Mouse (Mus musculus): ENCODE measurements around the gene Akap13.

DNA sequence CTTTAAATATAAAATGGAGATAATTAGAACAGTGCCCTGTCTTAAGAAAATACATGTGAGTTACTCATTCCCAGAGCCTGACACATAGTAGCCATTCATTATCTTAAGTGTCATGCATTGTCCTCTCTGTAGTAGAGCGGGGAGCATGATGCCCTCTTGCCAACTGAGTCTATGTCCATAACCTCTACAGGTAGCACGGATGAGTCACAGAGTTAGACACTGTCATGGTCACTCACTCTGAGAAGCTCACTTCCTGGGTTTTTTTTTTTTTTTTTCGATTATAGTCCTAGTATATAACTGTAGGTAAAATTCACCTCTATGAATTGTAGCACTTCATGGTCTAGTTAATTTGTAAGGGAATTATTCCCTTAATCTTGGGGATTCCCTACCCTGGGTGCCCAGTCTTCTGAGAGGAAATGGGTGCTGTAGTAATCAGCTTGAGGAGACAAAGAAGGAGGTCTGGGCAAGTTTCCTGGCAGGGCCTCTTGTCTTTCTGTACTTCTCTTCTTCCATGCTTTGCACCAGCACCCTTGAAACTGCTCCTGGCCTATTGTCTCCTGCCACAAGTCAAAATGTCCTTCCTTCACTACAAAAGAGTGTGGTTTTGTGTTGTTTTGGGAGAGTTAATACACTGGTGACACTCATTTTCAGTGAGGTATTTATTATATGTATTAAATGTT, 247.8 kb downstream of the Akap13 start:
- TF ChIP-seq CTCF (IDR thresholded peaks at IDR 0.05; ENCODE audit: low read depth, low read length) (no peak), POLR2A (IDR thresholded peaks at IDR 0.05; ENCODE audit: extremely low read depth, insufficient read depth, low read length) (no peak)
